Mouse (Mus musculus) heart, adult 2 months (tissue): ENCODE results near the gene Crlf1.

Experiments
- CTCF ChIP-seq: fragments of 200-600 bp; IDR thresholded peaks from 2 replicates; pipeline ENCODE4 v1.8.1; 2022; ENCODE audit warnings: antibody characterized with exemption, mild to moderate bottlenecking, moderate library complexity
- POLR2A ChIP-seq: fragments of 200-500 bp; IDR thresholded peaks from 2 replicates; pipeline ENCODE4 v1.6.1; 2011; ENCODE audit warnings: mild to moderate bottlenecking, low read depth, low read length, control low read depth; ENCODE audit not compliant: insufficient read depth

DNA sequence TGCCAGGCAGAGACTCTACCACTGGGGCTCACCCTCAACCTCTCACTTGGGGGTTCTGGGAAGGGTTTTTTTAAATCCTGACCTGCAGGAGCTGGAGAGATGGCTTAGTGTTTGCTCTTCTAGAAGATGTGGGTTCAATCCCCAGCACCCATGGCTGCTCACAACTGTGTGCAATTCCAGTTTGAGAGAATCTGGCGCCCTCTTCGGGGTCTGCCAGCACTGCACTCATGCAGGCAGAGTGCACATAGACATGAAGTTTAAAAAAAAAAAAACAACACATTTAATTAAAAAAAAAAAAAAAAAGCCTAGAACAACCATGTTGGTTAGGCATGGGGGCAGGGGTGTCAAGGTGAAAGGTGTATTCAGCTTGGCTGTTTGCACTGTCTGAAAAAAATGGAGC is 37.4 kb downstream of the Crlf1 start:
- no peak for TF ChIP-seq POLR2A
- peak; percentile 9; the same call in 1 of the 2 replicates for TF ChIP-seq CTCF
